Mouse (Mus musculus) lung, embryonic 14.5 days (tissue): ENCODE results near the gene Ptprd. TPM values are rescaled to one million over a fixed set of nuclear protein-coding genes. Genes with fewer than 3 reads are reported as not detected.

ENCODE experiments used
- ATAC-seq: fragments of 200-750 bp; cut with Nextera tagmentation; 2 replicates; pipeline ENCODE4 v1.8.0; 2017; ENCODE audit warnings: mild to moderate bottlenecking, moderate TSS enrichment, moderate library complexity; ENCODE audit not compliant: insufficient read depth
- DNase-seq: peaks from one replicate; pipeline ENCODE4 v3.0.0-alpha.2; 2015
- H3K27ac ChIP-seq: fragments of 300-500 bp; sonication (generic); 2 replicates; pipeline ENCODE4 v1.5.1; 2014; ENCODE audit warnings: low read depth, mild to moderate bottlenecking, moderate library complexity
- H3K27me3 ChIP-seq: fragments of 300-500 bp; sonication (generic); 2 replicates; pipeline ENCODE4 v1.6.1; 2014; ENCODE audit warnings: low read length, control low read depth; ENCODE audit not compliant: insufficient read depth
- H3K36me3 ChIP-seq: fragments of 300-500 bp; sonication (generic); 2 replicates; pipeline ENCODE4 v1.6.1; 2014; ENCODE audit warnings: control low read depth; ENCODE audit not compliant: insufficient read depth
- H3K4me1 ChIP-seq: fragments of 300-500 bp; sonication (generic); 2 replicates; pipeline ENCODE4 v1.6.1; 2014; ENCODE audit warnings: antibody characterized with exemption, control low read depth; ENCODE audit not compliant: insufficient read depth
- H3K4me2 ChIP-seq: fragments of 300-500 bp; sonication (generic); 2 replicates; pipeline ENCODE4 v1.6.1; 2014; ENCODE audit warnings: mild to moderate bottlenecking
- H3K4me3 ChIP-seq: fragments of 300-500 bp; sonication (generic); 2 replicates; pipeline ENCODE4 v1.5.1; 2014; ENCODE audit warnings: low read depth, low read length
- H3K9ac ChIP-seq: fragments of 300-500 bp; sonication (generic); 2 replicates; pipeline ENCODE4 v1.6.1; 2014
- H3K9me3 ChIP-seq: fragments of 300-500 bp; sonication (generic); 2 replicates; pipeline ENCODE4 v1.6.1; 2016; ENCODE audit warnings: low read depth, low read length, control low read depth
- CTCF ChIP-seq: IDR thresholded peaks from 2 replicates; pipeline ENCODE4 v1.5.1; 2016; ENCODE audit warnings: antibody characterized with exemption, low read depth
- WGBS: fragments of 180-500 bp; shearing (Covaris S2); extraction: QIAGEN DNeasy Blood & Tissue Kit; methylation state at CpG from one replicate; pipeline ENCODE4 v1.1.7; 2014; 5-methylcytosine and 5-hydroxymethylcytosine counted together
- polyA plus RNA-seq: library from polyadenylated mRNA; unstranded; fragments of >200 nt; fragmentation: Nextera tagmentation; extraction: Ambion mirVana; gene quantifications from 2 replicates; pipeline ENCODE4 v1.2.1, GENCODE M21; 2014

Ptprd gene
- polyA plus RNA-seq, 1 experiment from 2014 or later: 25.3 TPM

DNA sequence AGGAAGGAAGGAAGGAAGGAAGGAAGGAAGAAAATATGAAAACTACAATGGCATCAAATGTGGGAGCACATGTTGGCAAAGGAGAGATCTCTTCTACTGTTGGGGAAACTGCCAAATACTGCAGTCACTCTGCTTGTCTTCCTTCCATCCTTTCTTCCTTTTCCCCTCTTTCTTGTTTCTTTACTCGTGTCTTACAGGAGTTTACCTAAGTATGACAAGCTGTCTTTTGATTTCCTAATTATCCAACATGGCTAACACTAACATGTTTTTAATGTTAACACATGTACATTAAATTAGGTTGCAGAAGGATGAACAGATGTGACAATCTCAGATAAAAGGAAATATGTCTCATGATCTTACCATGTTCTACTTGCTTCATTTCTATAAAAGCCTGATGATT lies 625.5 kb downstream of the Ptprd start:
- ATAC-seq: no peak
- WGBS: 43% methylated on average over 1 of the region's 1 CpGs
- Histone ChIP-seq H3K9ac (no peak overlapping the region), H3K4me2 (no peak overlapping the region), H3K4me3 (no peak overlapping the region), H3K36me3 (no peaks in the 10 kb centered on the region), H3K9me3 (no peaks in the 10 kb centered on the region), H3K27me3 (no peaks in the 10 kb centered on the region), H3K4me1 (no peaks in the 10 kb centered on the region), H3K27ac (no peak overlapping the region)
- TF ChIP-seq CTCF: no peak
- no peak for DNase-seq

DNA sequence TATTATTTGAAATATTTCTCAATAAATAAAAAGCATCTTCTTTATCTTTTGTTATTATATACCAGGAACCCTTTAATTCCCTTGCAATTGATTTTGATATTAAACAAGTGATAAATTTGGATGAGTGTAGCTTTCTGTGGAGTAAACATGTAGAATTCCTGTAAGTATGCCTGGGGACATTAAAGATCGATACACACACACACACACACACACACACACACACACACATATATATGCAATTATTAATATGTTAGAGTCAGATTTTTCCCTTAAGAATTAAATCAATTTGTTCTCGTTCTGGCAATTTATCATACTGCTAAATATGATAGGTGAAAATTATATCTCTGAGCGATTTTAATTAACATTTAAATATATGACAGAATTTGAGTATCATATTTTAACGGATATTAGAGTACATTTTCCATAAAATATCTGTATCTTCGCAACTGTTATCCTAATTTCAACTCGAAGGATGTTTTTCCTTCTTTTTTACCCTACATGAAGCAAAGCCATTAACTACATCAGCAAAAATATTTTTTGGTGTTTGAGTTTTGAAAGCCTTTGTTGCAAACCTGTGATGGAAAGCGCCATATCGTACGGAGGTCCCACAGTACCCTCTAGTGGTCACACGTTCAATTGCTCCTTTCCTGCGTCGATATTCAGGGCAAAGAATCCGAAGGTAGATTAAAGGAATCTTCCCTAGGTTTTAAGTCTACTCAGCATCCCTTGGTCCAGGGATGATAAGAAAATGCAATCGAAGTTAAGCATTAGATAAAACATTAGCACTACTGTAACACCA lies 653.2 kb downstream of the Ptprd start:
- Histone ChIP-seq H3K9me3 (no peaks in the 10 kb centered on the region), H3K27me3 (no peaks in the 10 kb centered on the region), H3K4me3 (no peak overlapping the region), H3K9ac (no peak overlapping the region), H3K4me1 (no peaks in the 10 kb centered on the region), H3K4me2 (no peak overlapping the region), H3K36me3 (no peaks in the 10 kb centered on the region), H3K27ac (no peak overlapping the region)
- peak; percentile 86 for DNase-seq
- peak; percentile 66; the same call in 1 of the 2 replicates for ATAC-seq
- TF ChIP-seq CTCF: peak; percentile 83
- 17% methylated on average over 14 of the region's 14 CpGs for whole genome bisulfite sequencing

DNA sequence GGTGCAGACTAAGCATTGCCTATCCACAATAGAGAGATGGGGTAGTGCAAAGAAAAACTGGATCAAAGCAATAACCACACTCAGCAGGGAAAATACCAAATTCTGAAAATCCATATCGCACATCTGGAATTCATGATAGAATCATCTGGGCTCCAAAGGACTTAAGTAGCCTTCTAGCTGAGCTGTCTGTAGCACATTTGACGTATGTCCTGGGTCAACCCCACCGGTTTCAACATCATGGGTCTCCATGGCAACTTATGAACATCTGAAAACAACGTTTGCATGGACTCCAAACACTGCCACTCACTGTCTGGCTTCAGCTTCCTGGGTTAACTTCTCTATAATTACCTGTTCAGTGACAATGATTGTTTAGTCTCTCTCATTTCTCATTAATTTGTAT lies 655.9 kb downstream of the Ptprd start:
- DNase-seq: no peak
- H3K4me1 ChIP-seq: no peaks in the 10 kb centered on the region
- no peak overlapping the region for H3K4me3 ChIP-seq
- no peaks in the 10 kb centered on the region for H3K9me3 ChIP-seq
- H3K27ac ChIP-seq: no peak overlapping the region
- H3K4me2 ChIP-seq: no peak overlapping the region
- no peaks in the 10 kb centered on the region for H3K27me3 ChIP-seq
- WGBS: 34% methylated on average over 4 of the region's 4 CpGs
- no peak overlapping the region for H3K9ac ChIP-seq
- TF ChIP-seq CTCF: no peak
- no peak for ATAC-seq
- no peaks in the 10 kb centered on the region for H3K36me3 ChIP-seq

- TF ChIP-seq CTCF: no peak
- Histone ChIP-seq H3K27ac (no peak overlapping the region), H3K4me3 (no peak overlapping the region), H3K9me3 (no peaks in the 10 kb centered on the region), H3K27me3 (no peaks in the 10 kb centered on the region), H3K4me1 (no peaks in the 10 kb centered on the region), H3K36me3 (no peaks in the 10 kb centered on the region), H3K4me2 (no peak overlapping the region), H3K9ac (no peak overlapping the region)
- WGBS: 42% methylated on average over 4 of the region's 4 CpGs
- ATAC-seq: no peak
- DNase-seq: no peak
These were observed 673.9 kb downstream of the Ptprd start for GRCm38 (mm10) chr4:77537843-77538242.

DNA sequence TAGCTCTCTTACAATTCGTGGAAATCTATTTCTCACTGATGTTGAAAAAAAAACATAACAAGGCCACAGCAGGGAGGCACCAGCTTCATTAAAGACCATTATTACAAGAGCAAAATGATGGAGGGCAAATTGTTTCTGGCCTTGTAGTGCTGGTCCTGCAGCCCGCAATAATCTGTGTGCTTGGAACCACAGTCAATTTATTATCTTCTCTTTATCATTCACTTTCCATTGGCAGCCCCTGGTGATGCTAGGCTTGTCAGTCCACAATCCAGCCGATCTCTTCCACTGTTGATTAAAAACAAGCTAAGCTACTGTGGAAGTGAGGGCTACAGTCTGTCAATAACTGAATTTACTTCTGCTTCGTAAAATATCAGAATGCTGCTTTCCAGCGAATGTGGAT lies 674.4 kb downstream of the Ptprd start:
- WGBS: 59% methylated on average over 5 of the region's 5 CpGs
- Histone ChIP-seq H3K4me1 (no peaks in the 10 kb centered on the region), H3K36me3 (no peaks in the 10 kb centered on the region), H3K4me3 (no peak overlapping the region), H3K27ac (no peak overlapping the region), H3K4me2 (no peak overlapping the region), H3K9me3 (no peaks in the 10 kb centered on the region), H3K27me3 (no peaks in the 10 kb centered on the region), H3K9ac (no peak overlapping the region)
- no peak for DNase-seq
- no peak for TF ChIP-seq CTCF
- no peak for ATAC-seq

GRCm38 (mm10) chr4:77535601-77536000 lies 676.2 kb downstream of the Ptprd start:
- H3K9ac ChIP-seq: no peak overlapping the region
- 79% methylated on average over 6 of the region's 6 CpGs for WGBS

GRCm38 (mm10) chr4:77534553-77534952 lies 677.2 kb downstream of the Ptprd start:
- no peak overlapping the region for H3K4me3 ChIP-seq
- no peak for ATAC-seq
- no peak overlapping the region for H3K9ac ChIP-seq
- H3K36me3 ChIP-seq: no peaks in the 10 kb centered on the region
- H3K9me3 ChIP-seq: no peaks in the 10 kb centered on the region
- no peak for TF ChIP-seq CTCF
- H3K4me2 ChIP-seq: no peak overlapping the region
- no peak overlapping the region for H3K27ac ChIP-seq
- no peak for DNase-seq
- H3K4me1 ChIP-seq: no peaks in the 10 kb centered on the region
- WGBS: 79% methylated on average over 4 of the region's 4 CpGs
- no peaks in the 10 kb centered on the region for H3K27me3 ChIP-seq

More at GRCm38 (mm10) chr4:77535601-77536000, 676.2 kb downstream of the Ptprd start:
- ATAC-seq: no peak
- Histone ChIP-seq H3K36me3 (no peaks in the 10 kb centered on the region), H3K4me1 (no peaks in the 10 kb centered on the region), H3K27me3 (no peaks in the 10 kb centered on the region), H3K9me3 (no peaks in the 10 kb centered on the region), H3K4me2 (no peak overlapping the region), H3K27ac (no peak overlapping the region), H3K4me3 (no peak overlapping the region)
- no peak for DNase-seq
- no peak for TF ChIP-seq CTCF
